Mouse (Mus musculus) liver, postnatal 0 days (tissue): ENCODE measurements at regions not wholly inside any gene's neighbourhood (a gene's known extent, or its start where the extent isn't known, plus 50 kb on each side); places are given as distances from the start of the nearest gene placed in this dataset. TPM values are rescaled to one million over a fixed set of nuclear protein-coding genes. Genes with fewer than 3 reads are reported as not detected.
A peak's percentile ranks its signal among the peaks of the same experiment; 100 is the strongest.

Experiments used
- ATAC-seq: fragments of 200-750 bp; cut with Nextera tagmentation; 2 replicates; pipeline ENCODE4 v1.8.0; 2017; ENCODE audit warnings: mild to moderate bottlenecking, moderate library complexity
- DNase-seq: peaks from one replicate; pipeline ENCODE4 v3.0.0-alpha.2; 2016
- H3K27ac ChIP-seq: fragments of 300-500 bp; sonication (generic); 2 replicates; pipeline ENCODE4 v1.5.1; 2014; ENCODE audit warnings: antibody characterized with exemption, moderate library complexity, mild to moderate bottlenecking, low read depth
- H3K27me3 ChIP-seq: fragments of 300-500 bp; sonication (generic); 2 replicates; pipeline ENCODE4 v1.6.1; 2014; ENCODE audit warnings: low read length, control low read depth, mixed read lengths; ENCODE audit not compliant: insufficient read depth
- H3K36me3 ChIP-seq: fragments of 300-500 bp; sonication (generic); replicated peaks from 2 replicates; pipeline ENCODE4 v1.6.1; 2014; ENCODE audit warnings: mild to moderate bottlenecking, control low read depth, low read length, moderate library complexity, mixed read lengths; ENCODE audit not compliant: insufficient read depth
- H3K4me1 ChIP-seq: fragments of 300-500 bp; sonication (generic); 2 replicates; pipeline ENCODE4 v1.6.1; 2014; ENCODE audit warnings: antibody characterized with exemption, mild to moderate bottlenecking, control low read depth; ENCODE audit not compliant: insufficient read depth
- H3K4me2 ChIP-seq: fragments of 300-500 bp; sonication (generic); 2 replicates; pipeline ENCODE4 v1.6.1; 2014; ENCODE audit warnings: low read depth, mild to moderate bottlenecking, low read length, moderate library complexity, mixed read lengths
- H3K4me3 ChIP-seq: fragments of 300-500 bp; sonication (generic); 2 replicates; pipeline ENCODE4 v1.5.1; 2014; ENCODE audit warnings: low read depth, low read length
- H3K9ac ChIP-seq: fragments of 300-500 bp; sonication (generic); replicated peaks from 2 replicates; pipeline ENCODE4 v1.6.1; 2014; ENCODE audit warnings: mild to moderate bottlenecking, moderate library complexity
- H3K9me3 ChIP-seq: fragments of 300-500 bp; sonication (generic); 2 replicates; pipeline ENCODE4 v1.6.1; 2016; ENCODE audit warnings: mild to moderate bottlenecking, control low read depth, low read length, mixed read lengths
- CTCF ChIP-seq: sonication (generic); IDR thresholded peaks from 2 replicates; pipeline ENCODE4 v1.5.1; 2016; ENCODE audit warnings: antibody characterized with exemption, low read depth
- EP300 ChIP-seq: IDR thresholded peaks from 2 replicates; pipeline ENCODE4 v1.6.1; 2016; ENCODE audit warnings: antibody characterized with exemption, low read depth, mild to moderate bottlenecking
- WGBS: fragments of 180-500 bp; shearing (Covaris S2); extraction: QIAGEN DNeasy Blood & Tissue Kit; methylation state at CpG from one replicate; pipeline ENCODE4 v1.1.7; 2014; ENCODE audit not compliant: insufficient replicate concordance; 5-methylcytosine and 5-hydroxymethylcytosine counted together
- microRNA-seq: library from miRNA; unstranded; fragments of <30 nt; microRNA quantifications from one replicate; pipeline ENCODE4, GENCODE M21; 2016

GRCm38 (mm10) chr1:136782261-136782660 is 157.6 kb downstream of the Zfp281 start:
- no peak for ATAC-seq
- no peak overlapping the region for H3K4me3 ChIP-seq
- peak overlapping the region; percentile 46; the same call in 1 of the 2 replicates for H3K4me2 ChIP-seq

GRCm38 (mm10) chr1:136784178-136784577 is 159.5 kb downstream of the Zfp281 start:
- Histone ChIP-seq H3K36me3 (no peaks in the 10 kb centered on the region), H3K27ac (no peak overlapping the region), H3K9ac (no peak overlapping the region), H3K27me3 (no peaks in the 10 kb centered on the region), H3K4me2 (no peak overlapping the region), H3K4me3 (no peak overlapping the region), H3K4me1 (no peaks in the 10 kb centered on the region), H3K9me3 (no peaks in the 10 kb centered on the region)
- TF ChIP-seq EP300 (no peak), CTCF (no peak)
- no peak for DNase-seq
- no peak for ATAC-seq
- WGBS = 28% methylated on average over 9 of the region's 9 CpGs

More at GRCm38 (mm10) chr1:136782261-136782660, 157.6 kb downstream of the Zfp281 start:
- Histone ChIP-seq H3K27ac (no peak overlapping the region), H3K36me3 (no peaks in the 10 kb centered on the region), H3K27me3 (no peaks in the 10 kb centered on the region), H3K9ac (no peak overlapping the region), H3K4me1 (no peaks in the 10 kb centered on the region), H3K9me3 (no peaks in the 10 kb centered on the region)
- no peak for DNase-seq
- WGBS = 46% methylated on average over 10 of the region's 10 CpGs
- TF ChIP-seq CTCF = no peak
- no peak for TF ChIP-seq EP300

GRCm38 (mm10) chr1:136788979-136789513 is 164.3 kb downstream of the Zfp281 start:
- WGBS = 83% methylated on average over 30 of the region's 30 CpGs
- TF ChIP-seq EP300 (no peak), CTCF (no peak)
- DNase-seq (no peak), ATAC-seq (no peak)
- Histone ChIP-seq H3K9me3 (no peaks in the 10 kb centered on the region), H3K4me1 (no peaks in the 10 kb centered on the region), H3K4me3 (no peak overlapping the region), H3K36me3 (no peaks in the 10 kb centered on the region), H3K27me3 (no peaks in the 10 kb centered on the region), H3K27ac (no peak overlapping the region), H3K9ac (no peak overlapping the region), H3K4me2 (no peak overlapping the region)

- H3K4me3 ChIP-seq = no peak overlapping the region
Observed at GRCm38 (mm10) chr1:136791641-136792040, 166.9 kb downstream of the Zfp281 start.

More at GRCm38 (mm10) chr1:136791641-136792040, 166.9 kb downstream of the Zfp281 start:
- no peak overlapping the region for H3K9ac ChIP-seq
- TF ChIP-seq EP300 (no peak), CTCF (no peak)
- DNase-seq = no peak
- H3K9me3 ChIP-seq = no peaks in the 10 kb centered on the region
- WGBS = 83% methylated on average over 1 of the region's 1 CpGs
- no peak overlapping the region for H3K4me2 ChIP-seq
- H3K4me1 ChIP-seq = no peaks in the 10 kb centered on the region
- no peak for ATAC-seq
- H3K27ac ChIP-seq = no peak overlapping the region
- no peaks in the 10 kb centered on the region for H3K27me3 ChIP-seq
- H3K36me3 ChIP-seq = no peaks in the 10 kb centered on the region

Small RNAs in the stretch of these regions (microRNA-seq; reads per million reads assigned to microRNA genes)
- gene Gm22132 = not detected
